Mouse (Mus musculus): Measurements from ENCODE around the gene Wwc1.

DNA sequence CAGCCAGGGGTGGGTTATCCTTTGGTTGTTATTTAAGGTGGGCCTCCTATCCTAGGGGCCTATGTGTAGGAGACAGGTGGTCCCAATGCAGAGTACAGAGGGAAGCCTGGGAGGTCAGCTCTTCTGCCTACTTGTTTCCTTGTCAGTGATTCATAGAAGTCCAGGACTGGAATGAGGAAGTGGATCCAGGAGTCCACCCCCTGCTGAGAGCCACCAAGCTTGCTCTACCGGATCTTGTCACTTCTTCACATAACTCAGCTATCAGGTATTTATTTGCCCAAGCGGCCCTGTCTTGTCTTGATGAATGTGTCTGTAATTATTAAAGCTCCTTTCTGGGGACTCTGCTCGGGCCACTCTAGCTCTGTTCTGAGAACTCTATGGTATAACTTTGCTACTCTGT, 24.8 kb downstream of the Wwc1 start:
- TF ChIP-seq POLR2A (IDR thresholded peaks at IDR 0.05; ENCODE audit: insufficient read depth, low read depth, low read length) (no peak), CTCF (IDR thresholded peaks at IDR 0.05; ENCODE audit: insufficient read depth, low read depth, low read length) (no peak)

Measured in olfactory bulb, adult 2 months (tissue).